Mouse (Mus musculus): ENCODE results near the gene 2610301B20Rik.

- TF ChIP-seq POLR2A (IDR thresholded peaks at IDR 0.05; ENCODE audit: control insufficient read depth in 1 of 2, insufficient read depth in 1 of 2, low read depth in 1 of 2, low read length in 2 of 2, poor library complexity in 1 of 2) (no peak), CTCF (IDR thresholded peaks at IDR 0.05 in 2 of 3, conservative IDR thresholded peaks at IDR 0.05 in 1 of 3; ENCODE audit: control insufficient read depth in 1 of 3, insufficient read depth in 1 of 3, low read depth in 2 of 3, low read length in 3 of 3, poor library complexity in 1 of 3, severe bottlenecking in 1 of 3) (no peak), KAT2A (conservative IDR thresholded peaks at IDR 0.05; ENCODE audit: low read depth, low read length) (no peak), EP300 (IDR thresholded peaks at IDR 0.05; ENCODE audit: low read depth in 1 of 2, low read length in 2 of 2) (no peak), SMC3 (IDR thresholded peaks at IDR 0.05; ENCODE audit: low read depth, low read length) (no peak), TAL1 (IDR thresholded peaks at IDR 0.05; ENCODE audit: low read length) (no peak), MXI1 (IDR thresholded peaks at IDR 0.05; ENCODE audit: low read depth, low read length) (no peak), MYB (IDR thresholded peaks at IDR 0.05; ENCODE audit: low read depth, low read length) (no peak), ZC3H11A (IDR thresholded peaks at IDR 0.05; ENCODE audit: low read depth, low read length) (no peak), GATA1 (IDR thresholded peaks at IDR 0.05; ENCODE audit: low read depth, low read length) (no peak), MAFK (IDR thresholded peaks at IDR 0.05; ENCODE audit: borderline replicate concordance, low read depth, low read length) (no peak)
Observed at GRCm38 (mm10) chr4:10924541-10924940, 50.2 kb downstream of the 2610301B20Rik start.
